Comparison of ENCODE assay signal across 26 mouse cellular contexts in genomic region chr7:130950482-130950881, GRCm38 (mm10). TPM values are rescaled to one million over a fixed set of nuclear protein-coding genes. Genes with fewer than 3 reads are reported as not detected.
DNase-seq lines count a peak whose midpoint lies in the region; ATAC-seq and TF ChIP-seq lines count a peak whose summit lies in the region.
"Had no signal": no experiment of that assay in that cellular context is flagged by ENCODE, and none has a peak within 500 bp of the region (broad histone marks: within the 10 kb centered on the region; RNA-seq: fewer than 3 reads in every experiment).

No protein-coding gene starts in this region.

- H3K9ac ChIP-seq in heart, embryonic 16.5 days (ENCODE audit: low read length) = 0 out of 2 replicates have a peak overlapping the region, but pooled peaks have one; percentile 17
- no peak overlapping the region for H3K9ac ChIP-seq in heart, embryonic 11.5 days (ENCODE audit: low read depth, low read length)
- H3K9ac ChIP-seq: embryonic facial prominence, embryonic 15.5 days; forebrain, embryonic 12.5 days; hindbrain, embryonic 15.5 days; limb, embryonic 12.5 days; lung, embryonic 15.5 days; neural tube, embryonic 12.5 days had no signal

- H3K9me3 ChIP-seq in heart, embryonic 10.5 days = no peaks in the 10 kb centered on the region
- H3K9me3 ChIP-seq in heart, embryonic 16.5 days (replicated peaks; ENCODE audit: control insufficient read depth, low read length) = no peaks in the 10 kb centered on the region
- no peaks in the 10 kb centered on the region for H3K9me3 ChIP-seq in heart, embryonic 11.5 days (replicated peaks; ENCODE audit: control insufficient read depth, low read length)
- no peaks in the 10 kb centered on the region for H3K9me3 ChIP-seq in E14TG2a.4 (ENCODE audit: low read length)
- H3K9me3 ChIP-seq: embryonic facial prominence, embryonic 10.5 days; embryonic facial prominence, embryonic 15.5 days; forebrain, embryonic 12.5 days; hindbrain, embryonic 10.5 days; hindbrain, embryonic 15.5 days; limb, embryonic 12.5 days; lung, embryonic 15.5 days; neural tube, embryonic 12.5 days had no signal

- H3K27ac ChIP-seq in heart, embryonic 10.5 days = peak overlapping the region; percentile 79; the same call in 1 of the 2 replicates
- peak overlapping the region; percentile 2; the same call in 1 of the 2 replicates for H3K27ac ChIP-seq in heart, embryonic 16.5 days (ENCODE audit: low read length)
- H3K27ac ChIP-seq in heart, embryonic 11.5 days (ENCODE audit: low read depth, low read length) = no peak overlapping the region
- H3K27ac ChIP-seq: embryonic facial prominence, embryonic 10.5 days; embryonic facial prominence, embryonic 15.5 days; forebrain, embryonic 12.5 days; hindbrain, embryonic 10.5 days; hindbrain, embryonic 15.5 days; limb, embryonic 12.5 days; lung, embryonic 15.5 days; neural tube, embryonic 12.5 days had no signal

- DNase-seq in heart, embryonic 10.5 days (ENCODE audit: low spot score) = no peak
- DNase-seq in heart, postnatal 25 days (ENCODE audit: low spot score) = no peak
- DNase-seq in R1 (ENCODE audit: low read depth, low spot score) = peak; percentile 69
- DNase-seq in lung, postnatal 36 days = no peak
- DNase-seq: adrenal gland, adult 8-10 months; cerebellum, adult 8-10 months; cerebellum, postnatal 25 days; gastrocnemius, postnatal 10 days; thymus, adult 2 months; thymus, postnatal 36 days had no signal

- H3K27me3 ChIP-seq in heart, embryonic 10.5 days (ENCODE audit: insufficient read depth, poor library complexity, severe bottlenecking) = no peaks in the 10 kb centered on the region
- H3K27me3 ChIP-seq in heart, embryonic 16.5 days (ENCODE audit: control insufficient read depth, insufficient read depth, low read length) = no peaks in the 10 kb centered on the region
- no peaks in the 10 kb centered on the region for H3K27me3 ChIP-seq in heart, embryonic 11.5 days (ENCODE audit: control insufficient read depth, insufficient read depth, low read length)
- H3K27me3 ChIP-seq in E14TG2a.4 (ENCODE audit: insufficient read depth, low read length) = no peaks in the 10 kb centered on the region; the same call in 1 of the 2 replicates
- H3K27me3 ChIP-seq: embryonic facial prominence, embryonic 15.5 days; forebrain, embryonic 12.5 days; hindbrain, embryonic 15.5 days; limb, embryonic 12.5 days; lung, embryonic 15.5 days; neural tube, embryonic 12.5 days had no signal

- no peak for ATAC-seq in heart, embryonic 16.5 days (replicated peaks; ENCODE audit: extremely low read depth, insufficient read depth, low FRiP score)
- no peak for ATAC-seq in heart, embryonic 11.5 days (replicated peaks; ENCODE audit: insufficient number of reproducible peaks, low FRiP score, low TSS enrichment)
- ATAC-seq: inflammation-experienced regulatory T-cells, adult 6 months; midbrain, embryonic 16.5 days had no signal

- 82% methylated on average over 7 of the region's 7 CpGs for WGBS in heart, embryonic 10.5 days
- 77% methylated on average over 7 of the region's 7 CpGs for WGBS in heart, embryonic 16.5 days
- 79% methylated on average over 7 of the region's 7 CpGs for WGBS in heart, embryonic 11.5 days (ENCODE audit: insufficient replicate concordance)

- intact Hi-C loops in heart, postnatal 25 days (cut with DNase I) = no loop called here

- H3K36me3 ChIP-seq in heart, embryonic 10.5 days = no peaks in the 10 kb centered on the region
- H3K36me3 ChIP-seq in heart, embryonic 16.5 days (ENCODE audit: control insufficient read depth, insufficient read depth) = no peaks in the 10 kb centered on the region
- H3K36me3 ChIP-seq in heart, embryonic 11.5 days (ENCODE audit: control insufficient read depth, insufficient read depth, low read length) = no peaks in the 10 kb centered on the region
- H3K36me3 ChIP-seq in E14TG2a.4 (ENCODE audit: insufficient read depth, low read length) = no peaks in the 10 kb centered on the region
- H3K36me3 ChIP-seq: embryonic facial prominence, embryonic 10.5 days; embryonic facial prominence, embryonic 15.5 days; forebrain, embryonic 12.5 days; hindbrain, embryonic 10.5 days; hindbrain, embryonic 15.5 days; limb, embryonic 12.5 days; lung, embryonic 15.5 days; neural tube, embryonic 12.5 days had no signal

- H3K4me3 ChIP-seq in heart, embryonic 10.5 days = no peak overlapping the region
- no peak overlapping the region for H3K4me3 ChIP-seq in heart, embryonic 16.5 days (ENCODE audit: low read length)
- H3K4me3 ChIP-seq in heart, embryonic 11.5 days (ENCODE audit: low read depth, low read length) = no peak overlapping the region
- 0 out of 2 replicates have a peak overlapping the region, but pooled peaks have one; percentile 10 for H3K4me3 ChIP-seq in E14TG2a.4 (replicated peaks; ENCODE audit: low read length)
- H3K4me3 ChIP-seq: embryonic facial prominence, embryonic 10.5 days; embryonic facial prominence, embryonic 15.5 days; forebrain, embryonic 12.5 days; hindbrain, embryonic 10.5 days; hindbrain, embryonic 15.5 days; limb, embryonic 12.5 days; lung, embryonic 15.5 days; neural tube, embryonic 12.5 days had no signal

- H3K4me1 ChIP-seq in heart, embryonic 10.5 days = peaks cover 57% of the 10 kb centered on the region
- H3K4me1 ChIP-seq in heart, embryonic 16.5 days (ENCODE audit: control insufficient read depth, insufficient read depth, low read length) = peaks cover 23% of the 10 kb centered on the region
- peaks cover 33% of the 10 kb centered on the region for H3K4me1 ChIP-seq in heart, embryonic 11.5 days (ENCODE audit: control insufficient read depth, insufficient read depth, low read length)
- H3K4me1 ChIP-seq in E14TG2a.4 (replicated peaks; ENCODE audit: low read depth, low read length) = peaks cover 86% of the 10 kb centered on the region
- H3K4me1 ChIP-seq: forebrain, embryonic 12.5 days had no signal

- no peak overlapping the region for H3K4me2 ChIP-seq in heart, embryonic 16.5 days (ENCODE audit: low read depth, low read length)
- H3K4me2 ChIP-seq in heart, embryonic 11.5 days = no peak overlapping the region
- H3K4me2 ChIP-seq: embryonic facial prominence, embryonic 15.5 days; forebrain, embryonic 12.5 days; hindbrain, embryonic 15.5 days; limb, embryonic 12.5 days; liver, embryonic 11.5 days; lung, embryonic 15.5 days; midbrain, embryonic 11.5 days; neural tube, embryonic 12.5 days had no signal

- no peak for TF ChIP-seq CTCF in E14TG2a.4 (conservative IDR thresholded peaks at IDR 0.05; ENCODE audit: low read length)

RNA-seq across cellular contexts. Expression of gene Htra1, which starts 14.6 kb away (rescaled TPM):
- polyA plus RNA-seq in heart, embryonic 10.5 days (2016; fragmentation: Nextera tagmentation; extraction: Ambion mirVana) = 7.7 and 20.0 TPM in 2 replicates
- total RNA-seq in heart, postnatal 25 days (2021) = 100 to 1,000 TPM; 122 to 142 TPM
- 63.4 and 65.6 TPM in 2 replicates for polyA plus RNA-seq in heart, embryonic 16.5 days (2015; fragmentation: Nextera tagmentation; extraction: Ambion mirVana)
- 38.7 TPM in 2 replicates for polyA plus RNA-seq in heart, embryonic 11.5 days (2014; fragmentation: Nextera tagmentation; extraction: Ambion mirVana)
- total RNA-seq: megakaryocyte, adult 5-6 weeks had no signal
- polyA plus RNA-seq: inflammation-experienced regulatory T-cells, adult 6 months had no signal
